Mouse (Mus musculus) lung, embryonic 15.5 days (tissue): ENCODE data around the gene Gipc2. TPM values are rescaled to one million over a fixed set of nuclear protein-coding genes. Genes with fewer than 3 reads are reported as not detected.

Experiments
- ATAC-seq: fragments of 200-750 bp; cut with Nextera tagmentation; 2 replicates; pipeline ENCODE4 v1.8.0; 2017; ENCODE audit warnings: moderate number of reproducible peaks, borderline replicate concordance; ENCODE audit not compliant: low FRiP score, low TSS enrichment; ENCODE audit errors: extremely low read depth
- H3K27ac ChIP-seq: fragments of 300-500 bp; sonication (generic); 2 replicates; pipeline ENCODE4 v1.5.1; 2015; ENCODE audit warnings: moderate library complexity, mild to moderate bottlenecking, inconsistent platforms
- H3K27me3 ChIP-seq: fragments of 300-500 bp; sonication (generic); 2 replicates; pipeline ENCODE4 v1.6.1; 2015; ENCODE audit warnings: inconsistent platforms
- H3K36me3 ChIP-seq: fragments of 300-500 bp; sonication (generic); 2 replicates; pipeline ENCODE4 v1.6.1; 2015; ENCODE audit warnings: inconsistent platforms
- H3K4me1 ChIP-seq: fragments of 300-500 bp; sonication (generic); 2 replicates; pipeline ENCODE4 v1.6.1; 2015; ENCODE audit warnings: inconsistent platforms
- H3K4me2 ChIP-seq: fragments of 300-500 bp; sonication (generic); 2 replicates; pipeline ENCODE4 v1.6.1; 2015; ENCODE audit warnings: inconsistent platforms, mild to moderate bottlenecking, moderate library complexity
- H3K4me3 ChIP-seq: fragments of 300-500 bp; sonication (generic); 2 replicates; pipeline ENCODE4 v1.5.1; 2015; ENCODE audit warnings: mild to moderate bottlenecking, inconsistent platforms
- H3K9ac ChIP-seq: fragments of 300-500 bp; sonication (generic); 2 replicates; pipeline ENCODE4 v1.6.1; 2015; ENCODE audit warnings: inconsistent platforms
- H3K9me3 ChIP-seq: fragments of 300-500 bp; sonication (generic); 2 replicates; pipeline ENCODE4 v1.6.1; 2016; ENCODE audit warnings: inconsistent platforms
- WGBS: fragments of 180-500 bp; shearing (Covaris S2); methylation state at CpG from one replicate; pipeline ENCODE4 v1.1.7; 2015; 5-methylcytosine and 5-hydroxymethylcytosine counted together
- polyA plus RNA-seq: library from polyadenylated mRNA; unstranded; fragments of >200 nt; fragmentation: Nextera tagmentation; extraction: Ambion mirVana; gene quantifications from 2 replicates; pipeline ENCODE4 v1.2.1, GENCODE M21; 2015

The Gipc2 gene
- polyA plus RNA-seq, 1 experiment from 2014 or later: 10.0 TPM

DNA sequence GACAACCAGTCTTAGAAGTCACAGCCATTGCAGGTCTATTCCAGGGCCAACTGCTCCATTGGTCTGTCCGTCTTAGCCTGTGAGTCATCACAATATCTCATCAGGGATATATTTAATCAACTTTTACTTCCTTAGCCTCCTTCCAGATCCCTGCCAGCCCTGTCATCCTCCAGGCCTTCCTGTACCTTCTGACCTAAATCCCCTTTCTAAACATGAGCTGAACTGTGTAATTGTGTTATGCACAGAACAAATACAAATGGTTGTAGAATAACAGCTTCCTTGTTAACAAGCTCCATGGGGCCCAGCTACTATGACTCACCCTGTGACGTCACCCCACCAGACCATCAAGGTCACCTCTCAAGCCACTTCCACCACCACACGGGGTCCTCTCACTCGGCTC is 111.8 kb downstream of the Gipc2 start:
- Histone ChIP-seq H3K27ac (no peak overlapping the region), H3K4me3 (no peak overlapping the region), H3K9ac (no peak overlapping the region), H3K4me1 (no peaks in the 10 kb centered on the region), H3K4me2 (no peak overlapping the region), H3K9me3 (no peaks in the 10 kb centered on the region), H3K36me3 (no peaks in the 10 kb centered on the region), H3K27me3 (no peaks in the 10 kb centered on the region)
- ATAC-seq: no peak
- 48% methylated on average over 4 of the region's 4 CpGs for WGBS

GRCm38 (mm10) chr3:152051959-152052358 is 114.1 kb downstream of the Gipc2 start:
- ATAC-seq: no peak
- Histone ChIP-seq H3K9ac (no peak overlapping the region), H3K27me3 (no peaks in the 10 kb centered on the region), H3K4me3 (no peak overlapping the region), H3K36me3 (no peaks in the 10 kb centered on the region), H3K4me2 (no peak overlapping the region), H3K9me3 (no peaks in the 10 kb centered on the region), H3K27ac (no peak overlapping the region), H3K4me1 (no peaks in the 10 kb centered on the region)
- WGBS: 89% methylated on average over 2 of the region's 2 CpGs

- Histone ChIP-seq H3K9ac (no peak overlapping the region), H3K9me3 (no peaks in the 10 kb centered on the region), H3K4me3 (no peak overlapping the region), H3K4me2 (no peak overlapping the region), H3K4me1 (no peaks in the 10 kb centered on the region), H3K36me3 (no peaks in the 10 kb centered on the region), H3K27ac (no peak overlapping the region), H3K27me3 (no peaks in the 10 kb centered on the region)
- no peak for ATAC-seq
Measured at GRCm38 (mm10) chr3:152047914-152048313, 118.1 kb downstream of the Gipc2 start.

DNA sequence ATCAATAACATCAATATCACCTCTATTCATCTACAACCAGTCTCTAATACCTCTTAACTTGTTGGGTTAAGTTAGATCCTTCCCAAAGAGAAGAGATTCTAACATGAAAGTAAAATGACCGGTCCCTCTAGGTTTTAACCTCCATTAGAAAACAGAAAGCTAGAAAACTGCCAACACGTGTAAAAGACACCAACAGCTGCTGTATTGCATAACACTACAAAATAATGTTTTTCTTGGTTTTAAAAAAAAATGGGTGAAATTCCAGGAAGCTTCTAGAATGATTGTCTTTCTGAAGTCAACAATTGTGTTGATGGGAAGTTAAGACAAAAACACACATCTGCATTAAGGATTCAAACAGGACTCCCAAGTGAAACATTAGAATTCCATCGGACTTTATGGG is 119.1 kb downstream of the Gipc2 start:
- Histone ChIP-seq H3K4me1 (no peaks in the 10 kb centered on the region), H3K9me3 (no peaks in the 10 kb centered on the region), H3K4me2 (no peak overlapping the region), H3K9ac (no peak overlapping the region), H3K4me3 (no peak overlapping the region), H3K27ac (no peak overlapping the region), H3K27me3 (no peaks in the 10 kb centered on the region), H3K36me3 (no peaks in the 10 kb centered on the region)
- WGBS: 65% methylated on average over 3 of the region's 3 CpGs
- ATAC-seq: no peak

Other genes with a start within 250 kb of the Gipc2 start
- 38.2 and 41.4 TPM in 2 replicates for gene Dnajb4, start 44.1 kb upstream of the Gipc2 start, polyA plus RNA-seq
- gene Fubp1, start 44.2 kb upstream of the Gipc2 start, polyA plus RNA-seq: 261 and 272 TPM in 2 replicates
- 64.4 and 75.1 TPM in 2 replicates for gene Nexn, start 100.1 kb upstream of the Gipc2 start, polyA plus RNA-seq
- gene Miga1, start 174.2 kb upstream of the Gipc2 start, polyA plus RNA-seq: 15.6 and 16.1 TPM in 2 replicates
- 49.5 and 50.6 TPM in 2 replicates for gene Usp33, start 180.2 kb upstream of the Gipc2 start, polyA plus RNA-seq
- 46.3 and 46.9 TPM in 2 replicates for gene Zzz3, start 229.2 kb upstream of the Gipc2 start, polyA plus RNA-seq